Mouse (Mus musculus) frontal cortex, postnatal 10 days (tissue): ENCODE results near the gene Myh9.

ENCODE experiments used
- DNase-seq, 2 experiments: peaks; one replicate each; pipeline ENCODE4 v3.0.0; 2022; ENCODE audit warnings: low spot score in 2 of 2, mixed read lengths in 1 of 2

Myh9 gene

GRCm38 (mm10) chr15:77842047-77842843 is at the start of gene Myh9:
Gene Myh9 (minus strand): TSS chr15:77842175.
- DNase-seq = peak; percentile 99

- DNase-seq = no peak
These were observed 49.8 kb upstream of the Myh9 start for GRCm38 (mm10) chr15:77891766-77892165.

GRCm38 (mm10) chr15:77889761-77890422 is 47.9 kb upstream of the Myh9 start:
- no peak for DNase-seq

- no peak for DNase-seq
These were observed 46.3 kb upstream of the Myh9 start for GRCm38 (mm10) chr15:77888286-77888685.

- no peak for DNase-seq
These were observed 45.1 kb upstream of the Myh9 start for GRCm38 (mm10) chr15:77887093-77887488.

- no peak for DNase-seq
These were observed 44.6 kb upstream of the Myh9 start for GRCm38 (mm10) chr15:77886369-77887092.

- DNase-seq = no peak
These were observed 44.0 kb upstream of the Myh9 start for GRCm38 (mm10) chr15:77885945-77886344.

GRCm38 (mm10) chr15:77885159-77885558 is 43.2 kb upstream of the Myh9 start:
- DNase-seq = no peak

GRCm38 (mm10) chr15:77883697-77884010 is 41.7 kb upstream of the Myh9 start:
- DNase-seq = no peak

- DNase-seq = no peak
These were observed 41.1 kb upstream of the Myh9 start for GRCm38 (mm10) chr15:77882797-77883696.

GRCm38 (mm10) chr15:77882297-77882696 is 40.3 kb upstream of the Myh9 start:
- DNase-seq = no peak

GRCm38 (mm10) chr15:77881698-77882097 is 39.7 kb upstream of the Myh9 start:
- no peak for DNase-seq

- DNase-seq = no peak
These were observed 38.8 kb upstream of the Myh9 start for GRCm38 (mm10) chr15:77880738-77881137.

- DNase-seq = no peak
These were observed 37.8 kb upstream of the Myh9 start for GRCm38 (mm10) chr15:77879756-77880155.

- DNase-seq = no peak
These were observed 35.2 kb upstream of the Myh9 start for GRCm38 (mm10) chr15:77877209-77877608.

- DNase-seq = no peak
These were observed 34.7 kb upstream of the Myh9 start for GRCm38 (mm10) chr15:77876716-77877115.

- no peak for DNase-seq
These were observed 34.0 kb upstream of the Myh9 start for GRCm38 (mm10) chr15:77875953-77876352.

GRCm38 (mm10) chr15:77874807-77875206 is 32.8 kb upstream of the Myh9 start:
- DNase-seq = no peak

- DNase-seq = no peak
These were observed 32.3 kb upstream of the Myh9 start for GRCm38 (mm10) chr15:77874310-77874709.

- DNase-seq = no peak
These were observed 31.6 kb upstream of the Myh9 start for GRCm38 (mm10) chr15:77873564-77873963.

- DNase-seq = no peak
These were observed 31.0 kb upstream of the Myh9 start for GRCm38 (mm10) chr15:77872996-77873395.

- no peak for DNase-seq
These were observed 26.4 kb upstream of the Myh9 start for GRCm38 (mm10) chr15:77868340-77868739.
